ENCODE assay signal across 8 mouse cellular contexts in the genomic region with DNA sequence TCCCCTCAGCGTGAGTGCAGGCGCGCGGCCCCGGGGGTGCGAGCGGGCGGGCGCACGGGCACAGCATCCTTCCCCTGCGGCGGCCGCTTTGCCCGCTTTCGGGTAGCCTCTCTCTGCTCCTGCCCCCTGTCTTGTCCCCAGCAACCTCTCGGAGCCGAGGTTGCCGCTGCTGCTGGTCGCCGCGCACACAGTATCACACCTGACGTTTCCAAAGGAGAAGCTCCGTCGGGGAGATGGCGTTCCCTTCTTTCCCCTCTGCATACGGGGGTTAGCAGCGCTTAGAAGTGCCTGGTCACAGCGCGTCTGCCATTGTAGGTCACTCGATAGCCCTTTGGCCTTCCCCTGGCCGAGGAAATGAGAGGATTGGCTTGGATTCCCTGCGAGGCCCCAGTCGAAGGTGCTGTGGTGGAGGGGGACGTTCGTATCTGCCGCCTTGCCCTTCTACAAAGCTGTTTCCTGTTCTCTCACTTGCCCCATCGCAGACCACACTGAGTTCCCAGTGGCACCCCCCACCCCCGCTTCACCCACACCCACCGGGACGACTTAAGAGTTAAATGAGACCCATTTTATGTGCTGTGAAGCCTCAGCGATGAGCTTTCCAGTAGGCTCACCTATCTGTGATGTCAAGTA. TPM values are rescaled to one million over a fixed set of nuclear protein-coding genes. Genes with fewer than 3 reads are reported as not detected.
DNase-seq lines count a peak whose midpoint lies in the region; ATAC-seq and TF ChIP-seq lines count a peak whose summit lies in the region.

No protein-coding gene starts in this region.

- no peak for ATAC-seq in heart, embryonic 13.5 days (ENCODE audit: extremely low read depth, insufficient number of reproducible peaks, low FRiP score, low TSS enrichment)
- peak; percentile 77 for ATAC-seq in hindbrain, postnatal 0 days
- ATAC-seq in midbrain, embryonic 15.5 days (replicated peaks) = peak; percentile 88

- peaks cover 27% of the 10 kb centered on the region for H3K36me3 ChIP-seq in heart, embryonic 13.5 days
- H3K36me3 ChIP-seq in hindbrain, postnatal 0 days (ENCODE audit: insufficient read depth, low read length) = peaks cover 4% of the 10 kb centered on the region; the same call in 1 of the 2 replicates
- H3K36me3 ChIP-seq in midbrain, embryonic 15.5 days (replicated peaks) = no peaks in the 10 kb centered on the region; the same call in 1 of the 2 replicates

- no peak for DNase-seq in heart, postnatal 25 days (ENCODE audit: low spot score)
- peak; percentile 53 for DNase-seq in CD4-positive, CD25-positive, alpha-beta regulatory T cell, adult 2 months (ENCODE audit: low read depth, low spot score)
- DNase-seq in embryo, embryonic 11 days = peak; percentile 18
- DNase-seq in hindbrain, postnatal 0 days (ENCODE audit: low spot score) = no peak
- DNase-seq in layer of hippocampus, adult 8-10 months (ENCODE audit: low spot score in 2 of 2) = no peak
- DNase-seq in gastrocnemius, postnatal 14 days = no peak

- peak overlapping the region; percentile 89 for H3K27ac ChIP-seq in heart, embryonic 13.5 days (replicated peaks)
- H3K27ac ChIP-seq in hindbrain, postnatal 0 days = peak overlapping the region; percentile 94
- H3K27ac ChIP-seq in midbrain, embryonic 15.5 days = peak overlapping the region; percentile 95

- H3K9me3 ChIP-seq in heart, embryonic 13.5 days = no peaks in the 10 kb centered on the region
- H3K9me3 ChIP-seq in hindbrain, postnatal 0 days (ENCODE audit: low read length) = no peaks in the 10 kb centered on the region
- no peaks in the 10 kb centered on the region for H3K9me3 ChIP-seq in midbrain, embryonic 15.5 days

- peak overlapping the region; percentile 81 for H3K4me3 ChIP-seq in heart, embryonic 13.5 days
- peak overlapping the region; percentile 88 for H3K4me3 ChIP-seq in hindbrain, postnatal 0 days (ENCODE audit: low read length)
- H3K4me3 ChIP-seq in midbrain, embryonic 15.5 days = peak overlapping the region; percentile 93

- TF ChIP-seq CTCF in hindbrain, postnatal 0 days (IDR thresholded peaks at IDR 0.05; ENCODE audit: low read depth) = no peak

- under 1% methylated on average over 41 of the region's 41 CpGs for WGBS in heart, embryonic 13.5 days
- under 1% methylated on average over 33 of the region's 41 CpGs for WGBS in hindbrain, postnatal 0 days
- WGBS in midbrain, embryonic 15.5 days = under 1% methylated on average over 41 of the region's 41 CpGs

- no peaks in the 10 kb centered on the region for H3K27me3 ChIP-seq in heart, embryonic 13.5 days (replicated peaks)
- no peaks in the 10 kb centered on the region for H3K27me3 ChIP-seq in hindbrain, postnatal 0 days (ENCODE audit: insufficient read depth, low read length)
- no peaks in the 10 kb centered on the region for H3K27me3 ChIP-seq in midbrain, embryonic 15.5 days (replicated peaks)

- H3K4me1 ChIP-seq in heart, embryonic 13.5 days = peaks cover 27% of the 10 kb centered on the region
- H3K4me1 ChIP-seq in hindbrain, postnatal 0 days (ENCODE audit: insufficient read depth, low read length) = peaks cover 3% of the 10 kb centered on the region; the same call in 1 of the 2 replicates
- H3K4me1 ChIP-seq in midbrain, embryonic 15.5 days = peaks cover 12% of the 10 kb centered on the region

- peak overlapping the region; percentile 93 for H3K4me2 ChIP-seq in heart, embryonic 13.5 days
- peak overlapping the region; percentile 93 for H3K4me2 ChIP-seq in hindbrain, postnatal 0 days (ENCODE audit: low read depth, low read length)
- peak overlapping the region; percentile 79 for H3K4me2 ChIP-seq in midbrain, embryonic 15.5 days

- peak overlapping the region; percentile 96 for H3K9ac ChIP-seq in heart, embryonic 13.5 days
- peak overlapping the region; percentile 93 for H3K9ac ChIP-seq in hindbrain, postnatal 0 days (replicated peaks; ENCODE audit: low read length)
- H3K9ac ChIP-seq in midbrain, embryonic 15.5 days = peak overlapping the region; percentile 96

- intact Hi-C loops in heart, postnatal 25 days (cut with DNase I) = loop anchor here (2.0 kb wide), 1 partner anchor 46 kb away; the partner anchor contains the start of genes Gm28043 and Rnf8
- intact Hi-C loops in gastrocnemius, postnatal 14 days (cut with DNase I; ENCODE audit: low total_unique reads) = loop anchor here (10.0 kb wide), 1 partner anchor 46 kb away; the partner anchor contains the start of genes Gm28043 and Rnf8

RNA-seq across cellular contexts. Expression of gene Cmtr1, which starts 0.5 kb away (rescaled TPM):
- 87.9 and 91.2 TPM in 2 replicates for polyA plus RNA-seq in heart, embryonic 13.5 days (2015; fragmentation: Nextera tagmentation; extraction: Ambion mirVana)
- 10 to 100 TPM; 51.5 to 59.5 TPM for total RNA-seq in heart, postnatal 25 days (2021)
- total RNA-seq in hindbrain, postnatal 0 days (2014; rRNA removed) = 69.1 and 71.5 TPM in 2 replicates
- polyA plus RNA-seq in hindbrain, postnatal 0 days (2015; fragmentation: Nextera tagmentation; extraction: Ambion mirVana) = 106 and 116 TPM in 2 replicates
- polyA plus RNA-seq in midbrain, embryonic 15.5 days (2015; fragmentation: Nextera tagmentation; extraction: Ambion mirVana) = 109 and 116 TPM in 2 replicates
- 100 to 1,000 TPM; 108 to 142 (median 130) TPM for total RNA-seq in layer of hippocampus, adult 8-10 months (2022)
- total RNA-seq in gastrocnemius, postnatal 14 days (2021) = 10 to 100 TPM; 36.7 to 38.8 TPM

RNA-seq across cellular contexts. Expression of gene Gm28043, which starts 46.2 kb away (rescaled TPM):
- polyA plus RNA-seq in heart, embryonic 13.5 days (2015; fragmentation: Nextera tagmentation; extraction: Ambion mirVana) = 1.5 and 1.6 TPM in 2 replicates
- total RNA-seq in heart, postnatal 25 days (2021) = 1 to 10 TPM in 1 of 2 experiments, under 1 TPM in 1; 0.68 to 1.2 TPM
- 2.6 and 5.0 TPM in 2 replicates for total RNA-seq in hindbrain, postnatal 0 days (2014; rRNA removed)
- polyA plus RNA-seq in hindbrain, postnatal 0 days (2015; fragmentation: Nextera tagmentation; extraction: Ambion mirVana) = 1.2 and 1.9 TPM in 2 replicates
- 1.8 and 2.2 TPM in 2 replicates for polyA plus RNA-seq in midbrain, embryonic 15.5 days (2015; fragmentation: Nextera tagmentation; extraction: Ambion mirVana)
- total RNA-seq in layer of hippocampus, adult 8-10 months (2022) = 1 to 10 TPM; 4.5 to 6.3 (median 5.5) TPM
- under 1 TPM; 0.68 to 0.86 TPM for total RNA-seq in gastrocnemius, postnatal 14 days (2021)

RNA-seq across cellular contexts. Expression of gene Rnf8, which starts 46.3 kb away (rescaled TPM):
- 47.7 and 54.1 TPM in 2 replicates for polyA plus RNA-seq in heart, embryonic 13.5 days (2015; fragmentation: Nextera tagmentation; extraction: Ambion mirVana)
- 10 to 100 TPM; 20.0 to 21.2 TPM for total RNA-seq in heart, postnatal 25 days (2021)
- 22.2 and 29.4 TPM in 2 replicates for total RNA-seq in hindbrain, postnatal 0 days (2014; rRNA removed)
- 71.3 and 73.8 TPM in 2 replicates for polyA plus RNA-seq in hindbrain, postnatal 0 days (2015; fragmentation: Nextera tagmentation; extraction: Ambion mirVana)
- 85.6 and 88.0 TPM in 2 replicates for polyA plus RNA-seq in midbrain, embryonic 15.5 days (2015; fragmentation: Nextera tagmentation; extraction: Ambion mirVana)
- total RNA-seq in layer of hippocampus, adult 8-10 months (2022) = 10 to 100 TPM; 46.1 to 56.9 (median 52.0) TPM
- 10 to 100 TPM; 19.8 to 25.6 TPM for total RNA-seq in gastrocnemius, postnatal 14 days (2021)

RNA-seq across cellular contexts. Expression of gene Ccdc167, which starts 56.0 kb away (rescaled TPM):
- 14.4 and 14.6 TPM in 2 replicates for polyA plus RNA-seq in heart, embryonic 13.5 days (2015; fragmentation: Nextera tagmentation; extraction: Ambion mirVana)
- 10 to 100 TPM in 1 of 2 experiments, 1 to 10 TPM in 1; 9.6 to 12.6 TPM for total RNA-seq in heart, postnatal 25 days (2021)
- 9.7 and 14.4 TPM in 2 replicates for total RNA-seq in hindbrain, postnatal 0 days (2014; rRNA removed)
- 9.8 and 11.3 TPM in 2 replicates for polyA plus RNA-seq in hindbrain, postnatal 0 days (2015; fragmentation: Nextera tagmentation; extraction: Ambion mirVana)
- 9.3 and 10.4 TPM in 2 replicates for polyA plus RNA-seq in midbrain, embryonic 15.5 days (2015; fragmentation: Nextera tagmentation; extraction: Ambion mirVana)
- 10 to 100 TPM; 17.0 to 25.2 (median 23.1) TPM for total RNA-seq in layer of hippocampus, adult 8-10 months (2022)
- total RNA-seq in gastrocnemius, postnatal 14 days (2021) = 1 to 10 TPM; 5.5 to 6.2 TPM

Comparison
In these comparisons a context has a peak if more than half of its experiments do, and no peak if none do; other contexts are left out.
1. DNase-seq: peak in CD4-positive, CD25-positive, alpha-beta regulatory T cell, adult 2 months (single experiment) and embryo, embryonic 11 days (single experiment); none in heart, postnatal 25 days (single experiment), hindbrain, postnatal 0 days (single experiment), layer of hippocampus, adult 8-10 months (0 of 2) and gastrocnemius, postnatal 14 days (single experiment).
2. Peak in every context shown above with its lines, with median percentiles within 50 percentile points of each other: H3K27ac ChIP-seq, H3K4me2 ChIP-seq, H3K4me3 ChIP-seq and H3K9ac ChIP-seq.